Mouse (Mus musculus) kidney, adult 2 months (tissue): Measurements from ENCODE around the gene Zbtb48. TPM values are rescaled to one million over a fixed set of nuclear protein-coding genes. Genes with fewer than 3 reads are reported as not detected.

ENCODE experiments used
- DNase-seq: peaks from one replicate; pipeline ENCODE4 v3.0.0; 2021
- H3K27ac ChIP-seq: fragments of 200-500 bp; 2 replicates; pipeline ENCODE4 v1.5.1; 2012; ENCODE audit warnings: low read depth, low read length, control low read depth, inconsistent platforms; ENCODE audit not compliant: insufficient read depth
- H3K27me3 ChIP-seq: fragments of 200-500 bp; replicated peaks from 2 replicates; pipeline ENCODE4 v1.6.1; 2012; ENCODE audit warnings: mild to moderate bottlenecking, moderate library complexity, low read length, inconsistent platforms; ENCODE audit not compliant: control insufficient read depth, insufficient read depth
- H3K36me3 ChIP-seq: fragments of 200-500 bp; 2 replicates; pipeline ENCODE4 v1.6.1; 2012; ENCODE audit warnings: mild to moderate bottlenecking, moderate library complexity, low read length, inconsistent platforms; ENCODE audit not compliant: control insufficient read depth, insufficient read depth
- H3K4me1 ChIP-seq: fragments of 200-500 bp; 2 replicates; pipeline ENCODE4 v1.6.1; 2011; ENCODE audit warnings: low read length; ENCODE audit not compliant: control insufficient read depth, insufficient read depth
- H3K4me3 ChIP-seq: fragments of 200-500 bp; 2 replicates; pipeline ENCODE4 v1.5.1; 2011; ENCODE audit warnings: mild to moderate bottlenecking, low read depth, low read length, control low read depth; ENCODE audit not compliant: insufficient read depth
- CTCF ChIP-seq: fragments of 200-500 bp; conservative IDR thresholded peaks from 2 replicates; pipeline ENCODE4 v1.5.1; 2011; ENCODE audit warnings: low read depth, mild to moderate bottlenecking, control low read depth, low read length, moderate library complexity, mixed read lengths; ENCODE audit not compliant: insufficient read depth, insufficient read length
- POLR2A ChIP-seq: fragments of 200-500 bp; IDR thresholded peaks from one replicate; pipeline ENCODE4 v1.6.1; 2011; ENCODE audit warnings: low read depth, low read length, control low read depth
- WGBS: fragments of 180-500 bp; shearing (Covaris S2); methylation state at CpG from one replicate; pipeline ENCODE4 v1.1.7; 2018; 5-methylcytosine and 5-hydroxymethylcytosine counted together
- polyA plus RNA-seq: library from polyadenylated mRNA; depleted of rRNA; stranded (reverse); fragments of >200 nt; gene quantifications from 2 replicates; pipeline ENCODE4 v1.2.3, GENCODE M21; 2012

Gene Zbtb48
- polyA plus RNA-seq, 1 experiment = 11.0 TPM

GRCm38 (mm10) chr4:152028456-152028855 is 985 bp upstream of the Zbtb48 start:
- Histone ChIP-seq H3K4me3 (no peak overlapping the region), H3K27me3 (no peaks in the 10 kb centered on the region), H3K4me1 (peaks cover 6% of the 10 kb centered on the region; the same call in 1 of the 2 replicates), H3K36me3 (no peaks in the 10 kb centered on the region), H3K27ac (no peak overlapping the region)
- TF ChIP-seq POLR2A (no peak), CTCF (no peak)
- WGBS = 61% methylated on average over 15 of the region's 15 CpGs
- no peak for DNase-seq

GRCm38 (mm10) chr4:152026751-152027508 is 541 bp downstream of the Zbtb48 start:
- Histone ChIP-seq H3K4me1 (peaks cover 6% of the 10 kb centered on the region; the same call in 1 of the 2 replicates), H3K4me3 (peak overlapping the region; percentile 66), H3K27ac (peak overlapping the region; percentile 19), H3K36me3 (no peaks in the 10 kb centered on the region), H3K27me3 (no peaks in the 10 kb centered on the region)
- 2% methylated on average over 41 of the region's 41 CpGs for WGBS
- peak; percentile 51 for DNase-seq
- TF ChIP-seq CTCF (0 out of 2 replicates have a peak, but pooled peaks have one; percentile 4), POLR2A (no peak)

- 94% methylated on average over 11 of the region's 11 CpGs for WGBS
- Histone ChIP-seq H3K27ac (no peak overlapping the region), H3K4me1 (peaks cover 6% of the 10 kb centered on the region; the same call in 1 of the 2 replicates), H3K27me3 (no peaks in the 10 kb centered on the region), H3K36me3 (no peaks in the 10 kb centered on the region), H3K4me3 (no peak overlapping the region)
- TF ChIP-seq POLR2A = no peak
- TF ChIP-seq CTCF = no peak
- DNase-seq = no peak
Measured at GRCm38 (mm10) chr4:152024525-152024924, 2.9 kb downstream of the Zbtb48 start.

GRCm38 (mm10) chr4:152022506-152022905 is 5.0 kb downstream of the Zbtb48 start:
- Histone ChIP-seq H3K36me3 (no peaks in the 10 kb centered on the region), H3K4me3 (no peak overlapping the region), H3K27ac (no peak overlapping the region), H3K27me3 (no peaks in the 10 kb centered on the region), H3K4me1 (0 out of 2 replicates have a peak, but pooled peaks cover 6% of the 10 kb centered on the region)
- WGBS = 70% methylated on average over 8 of the region's 8 CpGs
- TF ChIP-seq POLR2A (no peak), CTCF (no peak)
- no peak for DNase-seq

- WGBS = 78% methylated on average over 12 of the region's 12 CpGs
- H3K36me3 ChIP-seq = no peaks in the 10 kb centered on the region
- no peak overlapping the region for H3K27ac ChIP-seq
- DNase-seq = no peak
- H3K4me1 ChIP-seq = 0 out of 2 replicates have a peak, but pooled peaks cover 2% of the 10 kb centered on the region
- H3K4me3 ChIP-seq = no peak overlapping the region
- TF ChIP-seq POLR2A = no peak
- peak; percentile 24; the same call in 1 of the 2 replicates for TF ChIP-seq CTCF
- H3K27me3 ChIP-seq = no peaks in the 10 kb centered on the region
Measured at GRCm38 (mm10) chr4:152021568-152022097, 5.8 kb downstream of the Zbtb48 start.

GRCm38 (mm10) chr4:152020024-152020423 is 7.4 kb downstream of the Zbtb48 start:
- TF ChIP-seq CTCF = no peak
- TF ChIP-seq POLR2A = no peak
- Histone ChIP-seq H3K27ac (no peak overlapping the region), H3K4me3 (no peak overlapping the region), H3K27me3 (no peaks in the 10 kb centered on the region), H3K36me3 (no peaks in the 10 kb centered on the region), H3K4me1 (no peaks in the 10 kb centered on the region)
- DNase-seq = no peak
- WGBS = 90% methylated on average over 21 of the region's 21 CpGs

- H3K27me3 ChIP-seq = no peaks in the 10 kb centered on the region
- H3K27ac ChIP-seq = no peak overlapping the region
- no peak for DNase-seq
- 85% methylated on average over 6 of the region's 6 CpGs for WGBS
- no peak overlapping the region for H3K4me3 ChIP-seq
- no peaks in the 10 kb centered on the region for H3K4me1 ChIP-seq
- no peaks in the 10 kb centered on the region for H3K36me3 ChIP-seq
- TF ChIP-seq POLR2A (no peak), CTCF (no peak)
Measured at GRCm38 (mm10) chr4:152019073-152019472, 8.4 kb downstream of the Zbtb48 start.
